Mouse (Mus musculus): ENCODE measurements around the gene 4933402D24Rik. TPM values are rescaled to one million over a fixed set of nuclear protein-coding genes. Genes with fewer than 3 reads are reported as not detected.

The 4933402D24Rik gene
- not detected for total RNA-seq (2021)
- long read RNA-seq, experiment 1, result 0 reads
- long read RNA-seq, experiment 2, result 0 reads

- no peak for DNase-seq (ENCODE audit: low spot score)
Observed at GRCm38 (mm10) chr1:63769167-63769566, at the start of gene 4933402D24Rik. TSS of gene 4933402D24Rik (minus strand) at chr1:63769267.

- DNase-seq (ENCODE audit: low spot score), result no peak
Observed at GRCm38 (mm10) chr1:63808584-63808983, 39.5 kb upstream of the 4933402D24Rik start.

GRCm38 (mm10) chr1:63805095-63805494 lies 36.0 kb upstream of the 4933402D24Rik start:
- DNase-seq (ENCODE audit: low spot score), result no peak

- DNase-seq (ENCODE audit: low spot score), result no peak
Observed at GRCm38 (mm10) chr1:63794326-63794725, 25.3 kb upstream of the 4933402D24Rik start.

GRCm38 (mm10) chr1:63776902-63777630 lies 8.0 kb upstream of the 4933402D24Rik start:
- no peak for DNase-seq (ENCODE audit: low spot score)

GRCm38 (mm10) chr1:63776396-63776795 lies 7.3 kb upstream of the 4933402D24Rik start:
- no peak for DNase-seq (ENCODE audit: low spot score)

- DNase-seq (ENCODE audit: low spot score), result no peak
Observed at GRCm38 (mm10) chr1:63770309-63770708, 1.2 kb upstream of the 4933402D24Rik start.

GRCm38 (mm10) chr1:63768112-63768511 lies 955 bp downstream of the 4933402D24Rik start:
- no peak for DNase-seq (ENCODE audit: low spot score)

- no peak for DNase-seq (ENCODE audit: low spot score)
Observed at GRCm38 (mm10) chr1:63764395-63764794, 4.7 kb downstream of the 4933402D24Rik start.

GRCm38 (mm10) chr1:63763881-63764386 lies 5.1 kb downstream of the 4933402D24Rik start:
- no peak for DNase-seq (ENCODE audit: low spot score)

- DNase-seq (ENCODE audit: low spot score), result peak; percentile 8
Observed at GRCm38 (mm10) chr1:63763212-63763694, 5.8 kb downstream of the 4933402D24Rik start.

- DNase-seq (ENCODE audit: low spot score), result no peak
Observed at GRCm38 (mm10) chr1:63756005-63756404, 13.1 kb downstream of the 4933402D24Rik start.

- peak; percentile 94 for DNase-seq (ENCODE audit: low spot score)
Observed at GRCm38 (mm10) chr1:63730240-63730771, 38.8 kb downstream of the 4933402D24Rik start, which contains the start of the genes Mdh1b and Fastkd2. TSS of gene Mdh1b (minus strand) at chr1:63730318. TSS of gene Fastkd2 (plus strand) at chr1:63730614.

- no peak for DNase-seq (ENCODE audit: low spot score)
Observed at GRCm38 (mm10) chr1:63729796-63730195, 39.3 kb downstream of the 4933402D24Rik start.

GRCm38 (mm10) chr1:63720161-63720560 lies 48.9 kb downstream of the 4933402D24Rik start:
- DNase-seq (ENCODE audit: low spot score), result no peak

GRCm38 (mm10) chr1:63708876-63709275 lies 60.2 kb downstream of the 4933402D24Rik start:
- no peak for DNase-seq (ENCODE audit: low spot score)

GRCm38 (mm10) chr1:63705733-63706132 lies 63.3 kb downstream of the 4933402D24Rik start:
- no peak for DNase-seq (ENCODE audit: low spot score)

Other genes with a start within 250 kb of the 4933402D24Rik start
- gene Gm39653, start 153.3 kb downstream of the 4933402D24Rik start, total RNA-seq (2021), result not detected
- not detected for gene Dytn, start 82.3 kb downstream of the 4933402D24Rik start, total RNA-seq (2021)
- not detected for gene Mdh1b, start 38.9 kb downstream of the 4933402D24Rik start, total RNA-seq (2021)
- gene Fastkd2, start 38.7 kb downstream of the 4933402D24Rik start, total RNA-seq (2021), result 10 to 100 TPM; 20.1 to 21.3 TPM

Data from gastrocnemius, adult 18-20 months (tissue).